Mouse (Mus musculus) layer of hippocampus, adult 2 months (tissue): ENCODE results near the gene Vtcn1. TPM values are rescaled to one million over a fixed set of nuclear protein-coding genes. Genes with fewer than 3 reads are reported as not detected.
"Not testable (repeated sequence)": the region's sequence is repeated elsewhere in the genome, so short reads cannot be mapped to it uniquely, and the experiment has no call there.

Source experiments
- DNase-seq, 2 experiments: peaks; one replicate each; pipeline ENCODE4 v3.0.0; 2022; ENCODE audit warnings: low spot score in 2 of 2
- H3K27ac ChIP-seq: fragments of 200-600 bp; 2 replicates; pipeline ENCODE4 v1.8.1; 2022
- H3K4me3 ChIP-seq: fragments of 200-600 bp; 2 replicates; pipeline ENCODE4 v1.8.1; 2022; ENCODE audit warnings: mild to moderate bottlenecking
- CTCF ChIP-seq: fragments of 200-600 bp; conservative IDR thresholded peaks from 2 replicates; pipeline ENCODE4 v1.8.1; 2022; ENCODE audit warnings: antibody characterized with exemption, mild to moderate bottlenecking, moderate library complexity
- long read RNA-seq, 2 experiments: library from polyadenylated mRNA; stranded (forward); transcript quantifications; one replicate each; pipeline ENCODE4 v2.0.0; 2021; ENCODE audit warnings: borderline mapping rate in 2 of 2
- total RNA-seq, 2 experiments: library from RNA; stranded (reverse); gene quantifications; 2 replicates each; pipeline ENCODE4 v1.2.3; 2021

The Vtcn1 gene
- not detected for total RNA-seq
- long read RNA-seq, experiment 1, partial matches to known transcripts = 0 of 6 reads
- long read RNA-seq, experiment 1, other reads (novel, unspliced or antisense) = 6 of 6 reads
- long read RNA-seq, experiment 2, partial matches to known transcripts = 0 of 6 reads
- long read RNA-seq, experiment 2, other reads (novel, unspliced or antisense) = 6 of 6 reads

GRCm38 (mm10) chr3:100825225-100825965, at the start of gene Vtcn1:
Gene Vtcn1 (plus strand): TSS chr3:100825459.
- no peak for TF ChIP-seq CTCF
- Histone ChIP-seq H3K4me3 (no peak within 1 kb of the TSS), H3K27ac (no peak within 1 kb of the TSS)
- no peak for DNase-seq

- no peak for TF ChIP-seq CTCF
- no peak for DNase-seq
- Histone ChIP-seq H3K27ac (no peak overlapping the region), H3K4me3 (no peak overlapping the region)
These were observed 48.3 kb upstream of the Vtcn1 start for GRCm38 (mm10) chr3:100776967-100777366.

GRCm38 (mm10) chr3:100777568-100777967, 47.7 kb upstream of the Vtcn1 start:
- no peak overlapping the region for H3K4me3 ChIP-seq
- no peak for DNase-seq
- no peak for TF ChIP-seq CTCF
- H3K27ac ChIP-seq = no peak overlapping the region

GRCm38 (mm10) chr3:100786076-100786475, 39.2 kb upstream of the Vtcn1 start:
- TF ChIP-seq CTCF = no peak
- Histone ChIP-seq H3K4me3 (no peak overlapping the region), H3K27ac (no peak overlapping the region)
- no peak for DNase-seq

- DNase-seq = no peak
- H3K4me3 ChIP-seq = no peak overlapping the region
- H3K27ac ChIP-seq = no peak overlapping the region
- TF ChIP-seq CTCF = no peak
These were observed 33.6 kb upstream of the Vtcn1 start for GRCm38 (mm10) chr3:100791670-100792069.

GRCm38 (mm10) chr3:100793345-100793744, 31.9 kb upstream of the Vtcn1 start:
- Histone ChIP-seq H3K27ac (no peak overlapping the region), H3K4me3 (no peak overlapping the region)
- TF ChIP-seq CTCF = no peak
- DNase-seq = no peak

- H3K4me3 ChIP-seq = no peak overlapping the region
- DNase-seq = no peak
- no peak for TF ChIP-seq CTCF
- H3K27ac ChIP-seq = no peak overlapping the region
These were observed 28.7 kb upstream of the Vtcn1 start for GRCm38 (mm10) chr3:100796571-100796970.

- Histone ChIP-seq H3K4me3 (no peak overlapping the region), H3K27ac (no peak overlapping the region)
- DNase-seq = no peak
- TF ChIP-seq CTCF = no peak
These were observed 27.8 kb upstream of the Vtcn1 start for GRCm38 (mm10) chr3:100797166-100798145.

GRCm38 (mm10) chr3:100798872-100799422, 26.3 kb upstream of the Vtcn1 start:
- no peak for DNase-seq
- Histone ChIP-seq H3K4me3 (no peak overlapping the region), H3K27ac (no peak overlapping the region)
- TF ChIP-seq CTCF = no peak

- no peak overlapping the region for H3K4me3 ChIP-seq
- no peak for TF ChIP-seq CTCF
- H3K27ac ChIP-seq = no peak overlapping the region
- no peak for DNase-seq
These were observed 20.3 kb upstream of the Vtcn1 start for GRCm38 (mm10) chr3:100804975-100805374.

GRCm38 (mm10) chr3:100805925-100806324, 19.3 kb upstream of the Vtcn1 start:
- Histone ChIP-seq H3K4me3 (no peak overlapping the region), H3K27ac (no peak overlapping the region)
- TF ChIP-seq CTCF = no peak
- no peak for DNase-seq

GRCm38 (mm10) chr3:100810461-100810860, 14.8 kb upstream of the Vtcn1 start:
- no peak for TF ChIP-seq CTCF
- Histone ChIP-seq H3K4me3 (no peak overlapping the region), H3K27ac (no peak overlapping the region)
- no peak for DNase-seq

- TF ChIP-seq CTCF = no peak
- DNase-seq = no peak
- Histone ChIP-seq H3K27ac (no peak overlapping the region), H3K4me3 (no peak overlapping the region)
These were observed 13.4 kb upstream of the Vtcn1 start for GRCm38 (mm10) chr3:100811836-100812235.

- not testable (repeated sequence) for DNase-seq, H3K4me3 ChIP-seq, H3K27ac ChIP-seq
These were observed 9.8 kb upstream of the Vtcn1 start for GRCm38 (mm10) chr3:100815490-100815889.
